Mouse (Mus musculus) right cerebral cortex, postnatal 36 days (tissue): ENCODE results near the gene Pde6h.
"Not testable (repeated sequence)": the region's sequence is repeated elsewhere in the genome, so short reads cannot be mapped to it uniquely, and the experiment has no call there.

Experiments used
- DNase-seq, 2 experiments: peaks; one replicate each; pipeline ENCODE4 v3.0.0; 2022; ENCODE audit warnings: low spot score in 2 of 2, mixed read lengths in 1 of 2

Gene Pde6h

DNA sequence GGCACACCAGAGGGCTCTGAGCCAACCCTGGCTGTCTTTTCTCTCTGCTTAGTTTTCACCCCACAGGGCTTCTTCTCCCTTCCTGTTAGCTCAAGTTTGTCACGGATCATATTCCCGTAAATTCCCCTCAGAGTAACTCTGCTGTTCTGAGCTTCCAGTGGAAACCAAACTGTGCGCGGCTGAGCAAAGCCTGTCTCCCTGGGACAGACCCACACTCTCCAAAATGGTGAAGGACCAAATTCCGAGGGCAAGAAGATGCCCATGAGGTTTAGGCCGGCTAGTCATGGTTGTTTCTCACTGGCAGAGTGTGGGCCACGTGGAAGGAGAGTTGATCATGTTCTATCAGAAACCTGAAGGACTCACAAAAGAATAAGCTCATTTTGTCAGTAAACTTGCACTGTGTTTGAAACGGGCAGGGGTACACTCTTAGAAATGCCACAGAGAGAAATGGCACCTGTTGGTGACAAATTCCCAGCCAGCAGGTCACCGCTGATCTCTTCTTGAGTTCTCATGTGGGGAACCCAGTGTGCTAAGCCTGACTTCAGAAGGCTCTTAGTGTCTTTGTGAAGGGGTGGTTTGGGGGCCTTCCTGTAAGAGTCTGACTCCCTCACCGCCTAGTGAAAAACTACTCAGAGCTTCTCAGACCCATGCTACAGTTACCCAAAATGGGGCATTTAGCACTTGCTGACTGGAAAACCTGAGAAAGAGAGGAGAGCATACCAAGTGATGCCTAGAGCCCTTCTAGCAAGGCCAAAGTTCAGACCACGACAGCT, 16.7 kb downstream of the Pde6h start:
- no peak for DNase-seq

DNA sequence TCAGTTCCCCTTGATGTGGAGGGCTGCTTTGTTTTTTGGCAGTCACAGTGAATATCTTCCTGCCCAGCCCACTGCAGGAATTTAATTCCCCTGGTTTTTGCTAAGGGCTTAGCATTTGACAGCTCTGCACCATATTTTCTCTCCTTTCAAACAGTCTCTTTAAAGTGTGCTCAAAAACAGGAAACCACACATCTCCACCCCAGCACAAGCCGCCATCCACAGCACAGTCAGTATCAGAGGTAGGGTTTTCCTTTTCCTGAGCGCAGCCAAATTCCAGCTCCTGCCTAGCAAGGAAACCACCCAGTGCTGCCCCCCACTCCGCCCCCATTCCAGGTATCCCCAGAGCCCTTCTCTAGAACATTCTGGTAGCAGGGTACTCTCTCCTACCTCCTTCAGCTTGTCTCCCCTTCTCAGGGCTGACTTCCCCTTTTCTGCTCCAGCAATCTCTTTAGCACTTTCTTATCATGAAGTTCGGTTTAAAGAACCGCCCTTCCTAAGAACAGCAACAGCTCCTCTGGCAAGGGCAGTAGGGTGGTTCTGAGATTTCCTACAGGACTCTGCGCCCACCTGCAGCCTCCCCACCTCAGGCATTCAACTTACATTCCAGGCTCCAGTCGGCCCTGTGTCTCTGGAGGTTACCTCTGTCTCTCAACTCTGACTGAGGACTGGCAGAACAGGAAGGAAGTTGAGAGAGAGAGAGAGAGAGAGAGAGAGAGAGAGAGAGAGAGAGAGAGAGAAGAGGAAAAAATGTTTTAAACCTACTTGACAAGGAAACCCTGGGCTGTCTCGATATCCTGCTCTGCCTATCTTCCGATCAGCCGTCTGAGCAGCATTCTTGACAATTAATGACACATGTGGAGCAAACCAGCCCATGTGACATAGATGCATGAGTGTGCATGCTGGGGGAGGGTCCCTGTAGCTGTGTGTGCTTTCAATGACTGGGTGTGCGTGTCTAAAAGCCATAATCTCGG, 17.7 kb downstream of the Pde6h start, which contains the start of gene Arhgdib:
Gene Arhgdib, minus strand, starts transcription at position 849 of the 971 bp plus-strand sequence.
- peak in 1 of 2 experiments; percentile 19 for DNase-seq

GRCm38 (mm10) chr6:136942280-136942679, 18.6 kb downstream of the Pde6h start:
- no peak for DNase-seq

DNA sequence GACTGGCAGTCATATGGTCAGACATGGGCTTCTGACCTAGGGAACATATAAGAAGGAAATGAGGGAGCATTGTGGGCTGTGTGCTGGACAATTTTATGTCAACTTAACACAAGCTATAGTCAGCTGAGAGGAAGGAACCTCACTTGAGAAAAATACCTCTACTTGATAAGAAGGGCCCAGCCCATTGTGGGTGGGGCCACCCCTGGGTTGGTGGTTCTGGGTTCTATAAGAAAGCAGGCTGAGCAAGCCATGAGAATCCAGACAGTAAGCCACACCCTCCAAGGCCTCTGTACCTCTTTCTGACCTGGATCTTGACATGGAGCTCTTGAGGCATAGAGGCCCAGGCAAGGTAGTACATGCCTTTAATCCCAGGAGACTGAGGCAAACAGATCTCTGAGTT, 19.8 kb downstream of the Pde6h start:
- no peak for DNase-seq

DNA sequence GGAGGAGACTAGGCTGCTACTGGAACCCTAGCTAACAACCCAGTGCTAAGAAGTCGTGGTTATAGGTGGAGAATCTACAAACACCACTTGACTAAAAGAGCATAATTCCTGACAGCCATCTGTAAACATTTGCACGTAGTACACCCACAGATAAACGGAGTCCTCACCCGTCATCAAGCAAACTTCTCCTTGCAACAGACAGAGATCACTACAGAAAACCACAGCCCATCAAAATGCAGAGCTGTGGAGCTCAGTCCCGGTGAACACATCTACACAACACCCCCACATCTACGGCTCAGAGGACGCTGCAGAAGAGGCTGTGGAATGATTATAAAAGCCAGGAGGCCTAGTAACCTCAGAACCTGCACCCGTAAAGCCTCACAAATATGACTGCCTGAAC, 20.9 kb downstream of the Pde6h start:
- DNase-seq, result no peak

GRCm38 (mm10) chr6:136946241-136946640, 22.6 kb downstream of the Pde6h start:
- DNase-seq, result no peak

GRCm38 (mm10) chr6:136946943-136947342, 23.3 kb downstream of the Pde6h start:
- DNase-seq, result peak in 1 of 2 experiments; percentile 32

DNA sequence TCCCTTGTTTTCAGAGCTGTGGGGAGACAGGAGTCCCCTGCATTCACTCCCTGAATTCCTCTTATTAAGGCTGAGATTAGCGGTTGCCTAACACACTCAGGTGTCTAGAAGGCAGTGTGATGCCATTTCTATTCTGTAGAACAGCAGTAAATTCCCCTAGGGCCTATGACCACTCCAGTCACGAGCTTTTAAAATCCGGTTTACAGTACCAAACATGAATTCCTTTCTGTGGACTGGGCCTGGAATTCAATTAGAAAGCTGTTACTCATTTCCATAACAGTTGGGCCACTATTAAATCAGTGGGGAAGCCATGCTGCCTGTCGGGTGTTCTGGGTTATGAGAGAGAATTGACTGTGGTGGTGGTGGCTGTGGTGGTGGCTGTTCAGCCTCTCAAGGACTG, 24.1 kb downstream of the Pde6h start:
- DNase-seq, result no peak

- DNase-seq, result no peak
Observed at GRCm38 (mm10) chr6:136950171-136950570, 26.5 kb downstream of the Pde6h start.

DNA sequence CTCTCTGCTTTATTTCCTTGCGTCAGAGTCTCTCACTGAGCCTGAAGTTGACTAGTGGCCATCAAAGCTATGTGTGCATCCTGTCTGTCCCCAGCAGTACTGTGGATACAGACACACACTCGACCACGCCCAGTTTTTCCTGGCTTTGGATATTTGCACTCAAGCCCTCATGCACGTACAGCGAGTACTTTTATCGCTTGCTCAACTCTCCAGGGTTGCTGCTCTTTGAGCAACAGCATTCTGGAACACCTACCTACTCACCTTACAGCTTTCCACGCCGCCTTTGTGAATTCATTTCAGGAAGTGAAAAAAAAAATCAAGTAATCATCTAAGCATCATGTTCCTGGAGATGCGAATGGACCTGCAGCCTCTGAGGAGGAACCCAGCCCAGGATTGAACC, 29.3 kb downstream of the Pde6h start:
- DNase-seq, result no peak

DNA sequence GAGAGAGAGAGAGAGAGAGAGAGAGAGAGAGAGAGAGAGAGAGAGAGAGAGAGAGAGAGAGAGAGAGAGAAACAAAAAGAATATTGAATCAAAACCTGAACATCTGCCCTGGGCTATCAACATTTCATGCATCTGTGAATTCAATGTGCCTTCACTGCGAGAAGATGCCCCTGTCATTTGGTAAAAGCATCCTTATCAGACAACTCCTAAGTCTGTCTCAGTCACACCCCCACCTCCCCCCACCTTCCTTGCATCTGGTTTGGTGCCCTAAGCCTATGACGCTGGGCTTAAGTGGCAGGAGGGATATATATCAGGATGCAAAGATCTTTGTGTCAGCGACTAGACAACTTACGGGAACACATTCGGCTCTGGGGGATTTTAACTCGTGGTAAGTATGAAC, 30.6 kb downstream of the Pde6h start:
- DNase-seq, result no peak

DNA sequence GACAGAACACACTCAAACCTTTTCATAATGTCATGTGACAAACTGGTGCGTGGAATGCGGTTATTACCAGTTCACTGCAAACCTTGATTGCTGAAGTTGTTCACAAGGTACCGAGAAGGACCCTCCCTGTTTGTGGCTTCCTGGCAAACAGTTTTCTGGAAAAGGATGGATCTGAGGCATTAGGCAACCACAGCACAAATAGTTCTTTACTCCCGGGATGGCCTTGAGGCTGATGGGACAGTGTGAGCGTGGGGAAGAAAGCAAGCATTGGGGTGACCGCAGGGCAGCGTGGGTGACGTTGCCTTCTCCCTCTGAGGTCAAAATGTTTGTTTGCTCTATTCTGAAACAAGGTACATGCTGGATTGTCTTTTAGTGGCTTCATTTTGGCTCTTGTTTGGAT, 31.1 kb downstream of the Pde6h start:
- DNase-seq, result no peak

- no peak for DNase-seq
Observed at GRCm38 (mm10) chr6:136955240-136955639, 31.6 kb downstream of the Pde6h start.

- DNase-seq, result no peak
Observed at GRCm38 (mm10) chr6:136957062-136957461, 33.4 kb downstream of the Pde6h start.

- DNase-seq, result no peak
Observed at GRCm38 (mm10) chr6:136959131-136959530, 35.5 kb downstream of the Pde6h start.

DNA sequence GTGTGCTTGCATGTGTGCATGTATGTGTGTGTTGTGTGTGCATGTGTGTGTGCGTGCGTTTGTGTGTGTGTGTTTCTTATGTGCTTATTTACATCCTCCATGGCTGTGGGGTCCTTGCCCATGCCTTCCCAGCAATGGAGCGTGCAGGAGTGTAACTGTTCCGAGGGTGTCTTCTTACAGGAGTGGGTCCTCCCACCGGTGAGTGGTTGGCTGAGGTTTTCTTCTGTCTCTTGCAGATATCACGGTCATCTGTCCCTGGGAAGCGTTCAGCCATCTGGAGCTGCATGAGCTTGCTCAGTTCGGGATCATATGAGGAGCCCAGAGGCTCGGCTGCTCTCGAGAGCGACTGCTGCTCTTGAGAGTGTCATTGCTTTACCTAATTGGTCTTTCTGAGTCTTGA, 39.3 kb downstream of the Pde6h start:
- no peak for DNase-seq

DNA sequence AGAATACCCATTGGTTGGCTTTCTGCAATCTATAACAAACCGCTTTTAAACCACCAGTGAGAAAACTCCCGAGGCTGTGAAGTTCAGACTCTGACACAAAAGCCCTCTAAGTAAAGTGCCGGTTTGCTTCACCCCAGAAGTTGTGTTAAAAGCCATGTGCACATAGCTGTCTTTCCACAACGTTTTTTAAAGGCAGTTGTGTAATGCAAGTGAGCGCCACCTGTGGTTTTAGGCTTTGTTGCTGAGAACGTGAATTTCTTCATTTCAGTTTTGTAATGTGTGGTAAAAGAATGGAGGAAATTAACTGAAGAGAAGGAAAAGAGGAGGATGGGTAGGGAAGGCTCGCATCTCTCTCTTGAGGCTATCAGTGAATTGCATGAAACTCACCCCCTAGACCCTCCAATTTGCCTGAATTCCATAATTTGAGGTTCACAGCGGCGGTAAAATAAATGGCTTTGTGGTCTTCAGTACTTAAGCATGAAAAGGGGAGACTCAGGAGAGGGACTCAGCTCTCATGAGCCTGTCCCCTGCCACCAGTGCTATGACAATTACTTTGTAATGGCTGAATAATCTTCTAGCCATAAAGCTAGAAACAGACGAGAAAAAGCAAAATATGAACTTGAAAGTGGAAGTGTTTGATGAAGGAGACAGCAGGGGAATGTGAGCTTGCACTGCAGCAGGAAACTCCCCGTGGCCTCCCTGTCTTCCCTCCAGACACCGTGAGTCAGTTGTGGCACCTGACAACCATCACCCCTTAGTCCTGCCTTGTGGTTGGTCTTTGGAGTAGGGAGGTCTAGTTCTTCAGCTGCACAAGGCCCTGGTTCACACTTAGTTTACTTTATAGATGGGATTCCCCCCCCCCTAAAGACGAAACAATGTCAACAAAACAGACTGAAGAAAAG, 41.2 kb downstream of the Pde6h start:
- no peak for DNase-seq

GRCm38 (mm10) chr6:136965912-136966311, 42.3 kb downstream of the Pde6h start:
- DNase-seq, result no peak

DNA sequence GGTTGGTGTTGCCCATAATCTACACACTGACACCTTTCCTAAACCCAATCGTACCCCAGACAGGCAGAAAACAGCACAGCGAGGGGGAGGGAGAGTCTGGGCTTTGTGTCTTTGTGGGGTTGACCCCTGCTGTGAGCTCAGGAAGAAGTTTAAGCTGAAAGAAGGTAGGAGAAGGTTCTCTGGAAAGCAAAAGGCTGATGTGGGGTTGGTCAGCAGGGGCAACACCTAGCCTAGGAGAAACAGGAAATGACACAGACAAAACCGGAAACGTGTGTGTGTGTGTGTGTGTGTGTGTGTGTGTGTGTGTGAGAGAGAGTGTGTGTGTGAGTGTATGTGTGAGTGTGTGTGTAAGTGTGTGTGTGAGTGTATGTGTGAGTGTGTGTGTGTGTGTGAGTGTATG, 43.8 kb downstream of the Pde6h start:
- DNase-seq, result no peak

GRCm38 (mm10) chr6:136968877-136969276, 45.2 kb downstream of the Pde6h start:
- not testable (repeated sequence) for DNase-seq

- no peak for DNase-seq
Observed at GRCm38 (mm10) chr6:136979274-136980082, 55.8 kb downstream of the Pde6h start.
